Mouse (Mus musculus) limb, embryonic 12.5 days (tissue): ENCODE results near the gene Fhdc1. TPM values are rescaled to one million over a fixed set of nuclear protein-coding genes. Genes with fewer than 3 reads are reported as not detected.

Experiments used
- ATAC-seq: fragments of 200-750 bp; cut with Nextera tagmentation; 2 replicates; pipeline ENCODE4 v1.8.0; 2017; ENCODE audit warnings: low read depth, moderate TSS enrichment; ENCODE audit not compliant: insufficient number of reproducible peaks, insufficient read depth, low FRiP score, low TSS enrichment
- H3K27ac ChIP-seq: fragments of 300-500 bp; sonication (generic); 2 replicates; pipeline ENCODE4 v1.5.1; 2016; ENCODE audit warnings: mild to moderate bottlenecking, moderate library complexity
- H3K27me3 ChIP-seq: fragments of 300-500 bp; sonication (generic); 2 replicates; pipeline ENCODE4 v1.6.1; 2016; ENCODE audit warnings: mild to moderate bottlenecking, moderate library complexity
- H3K36me3 ChIP-seq: fragments of 300-500 bp; sonication (generic); 2 replicates; pipeline ENCODE4 v1.6.1; 2016; ENCODE audit warnings: mild to moderate bottlenecking, moderate library complexity
- H3K4me1 ChIP-seq: fragments of 300-500 bp; sonication (generic); replicated peaks from 2 replicates; pipeline ENCODE4 v1.6.1; 2016
- H3K4me2 ChIP-seq: fragments of 300-500 bp; sonication (generic); 2 replicates; pipeline ENCODE4 v1.6.1; 2016; ENCODE audit warnings: mild to moderate bottlenecking, moderate library complexity
- H3K4me3 ChIP-seq: fragments of 300-500 bp; sonication (generic); replicated peaks from 2 replicates; pipeline ENCODE4 v1.5.1; 2016; ENCODE audit warnings: mild to moderate bottlenecking
- H3K9ac ChIP-seq: fragments of 300-500 bp; sonication (generic); replicated peaks from 2 replicates; pipeline ENCODE4 v1.6.1; 2016; ENCODE audit warnings: mild to moderate bottlenecking, moderate library complexity
- H3K9me3 ChIP-seq: fragments of 300-500 bp; sonication (generic); 2 replicates; pipeline ENCODE4 v1.6.1; 2016; ENCODE audit warnings: mild to moderate bottlenecking, moderate library complexity
- WGBS: fragments of 180-500 bp; shearing (Covaris S2); methylation state at CpG from one replicate; pipeline ENCODE4 v1.1.7; 2016; 5-methylcytosine and 5-hydroxymethylcytosine counted together
- polyA plus RNA-seq: library from polyadenylated mRNA; unstranded; fragments of >200 nt; fragmentation: Nextera tagmentation; extraction: Ambion mirVana; gene quantifications from 2 replicates; pipeline ENCODE4 v1.2.1, GENCODE M21; 2016

The Fhdc1 gene
- polyA plus RNA-seq, 1 experiment from 2014 or later: 5.5 TPM

- Histone ChIP-seq H3K4me1 (peaks cover 31% of the 10 kb centered on the region), H3K9me3 (no peaks in the 10 kb centered on the region), H3K9ac (no peak overlapping the region), H3K27me3 (peaks cover 38% of the 10 kb centered on the region), H3K4me3 (no peak overlapping the region), H3K27ac (no peak overlapping the region), H3K4me2 (no peak overlapping the region), H3K36me3 (no peaks in the 10 kb centered on the region)
- ATAC-seq: no peak
- 80% methylated on average over 6 of the region's 6 CpGs for WGBS
Measured at GRCm38 (mm10) chr3:84474398-84474797, 5.8 kb downstream of the Fhdc1 start.

GRCm38 (mm10) chr3:84472955-84473354 is 7.3 kb downstream of the Fhdc1 start:
- Histone ChIP-seq H3K9ac (no peak overlapping the region), H3K36me3 (no peaks in the 10 kb centered on the region), H3K27me3 (peaks cover 23% of the 10 kb centered on the region), H3K9me3 (no peaks in the 10 kb centered on the region), H3K4me1 (peaks cover 25% of the 10 kb centered on the region), H3K4me2 (no peak overlapping the region), H3K27ac (no peak overlapping the region), H3K4me3 (no peak overlapping the region)
- ATAC-seq: no peak
- 49% methylated on average over 5 of the region's 5 CpGs for WGBS

GRCm38 (mm10) chr3:84472527-84472926 is 7.7 kb downstream of the Fhdc1 start:
- no peak for ATAC-seq
- Histone ChIP-seq H3K4me1 (peaks cover 25% of the 10 kb centered on the region), H3K27ac (no peak overlapping the region), H3K4me2 (no peak overlapping the region), H3K36me3 (no peaks in the 10 kb centered on the region), H3K9ac (no peak overlapping the region), H3K27me3 (peaks cover 19% of the 10 kb centered on the region), H3K9me3 (no peaks in the 10 kb centered on the region), H3K4me3 (no peak overlapping the region)
- 38% methylated on average over 3 of the region's 3 CpGs for WGBS

GRCm38 (mm10) chr3:84471146-84471545 is 9.1 kb downstream of the Fhdc1 start:
- Histone ChIP-seq H3K4me3 (no peak overlapping the region), H3K27ac (no peak overlapping the region), H3K9ac (no peak overlapping the region), H3K27me3 (peaks cover 10% of the 10 kb centered on the region; the same call in 1 of the 2 replicates), H3K4me2 (no peak overlapping the region), H3K4me1 (peaks cover 25% of the 10 kb centered on the region), H3K36me3 (no peaks in the 10 kb centered on the region), H3K9me3 (no peaks in the 10 kb centered on the region)
- 92% methylated on average over 4 of the region's 4 CpGs for WGBS
- ATAC-seq: no peak

GRCm38 (mm10) chr3:84468111-84468453 is 12.1 kb downstream of the Fhdc1 start:
- no peak for ATAC-seq
- no peak overlapping the region for H3K4me2 ChIP-seq
- 43% methylated on average over 4 of the region's 4 CpGs for WGBS

GRCm38 (mm10) chr3:84467419-84468110 is 12.7 kb downstream of the Fhdc1 start:
- Histone ChIP-seq H3K4me2 (no peak overlapping the region), H3K27me3 (no peaks in the 10 kb centered on the region), H3K4me3 (no peak overlapping the region), H3K9me3 (no peaks in the 10 kb centered on the region), H3K9ac (no peak overlapping the region), H3K36me3 (no peaks in the 10 kb centered on the region), H3K27ac (no peak overlapping the region), H3K4me1 (peaks cover 5% of the 10 kb centered on the region)
- no peak for ATAC-seq
- WGBS: 64% methylated on average over 10 of the region's 10 CpGs

More at GRCm38 (mm10) chr3:84468111-84468453, 12.1 kb downstream of the Fhdc1 start:
- no peak overlapping the region for H3K27ac ChIP-seq
- H3K27me3 ChIP-seq: no peaks in the 10 kb centered on the region
- no peaks in the 10 kb centered on the region for H3K36me3 ChIP-seq
- peaks cover 10% of the 10 kb centered on the region for H3K4me1 ChIP-seq
- H3K4me3 ChIP-seq: no peak overlapping the region
- H3K9me3 ChIP-seq: no peaks in the 10 kb centered on the region
- H3K9ac ChIP-seq: no peak overlapping the region

- Histone ChIP-seq H3K9ac (no peak overlapping the region), H3K9me3 (no peaks in the 10 kb centered on the region), H3K36me3 (no peaks in the 10 kb centered on the region), H3K4me3 (no peak overlapping the region), H3K4me1 (peaks cover 11% of the 10 kb centered on the region), H3K27me3 (no peaks in the 10 kb centered on the region), H3K27ac (no peak overlapping the region), H3K4me2 (no peak overlapping the region)
- WGBS: 77% methylated on average over 6 of the region's 6 CpGs
- no peak for ATAC-seq
Measured at GRCm38 (mm10) chr3:84465822-84466500, 14.3 kb downstream of the Fhdc1 start.

- Histone ChIP-seq H3K4me2 (no peak overlapping the region), H3K9ac (no peak overlapping the region), H3K27ac (no peak overlapping the region), H3K4me1 (peaks cover 31% of the 10 kb centered on the region), H3K36me3 (no peaks in the 10 kb centered on the region), H3K27me3 (no peaks in the 10 kb centered on the region), H3K4me3 (no peak overlapping the region), H3K9me3 (no peaks in the 10 kb centered on the region)
- peak; percentile 66; the same call in 1 of the 2 replicates for ATAC-seq
- WGBS: 30% methylated on average over 4 of the region's 4 CpGs
Measured at GRCm38 (mm10) chr3:84461687-84462086, 18.5 kb downstream of the Fhdc1 start.

GRCm38 (mm10) chr3:84460952-84461351 is 19.3 kb downstream of the Fhdc1 start:
- H3K27me3 ChIP-seq: no peaks in the 10 kb centered on the region
- H3K27ac ChIP-seq: no peak overlapping the region
- H3K4me2 ChIP-seq: no peak overlapping the region; the same call in 1 of the 2 replicates
- no peaks in the 10 kb centered on the region for H3K36me3 ChIP-seq
- 13% methylated on average over 12 of the region's 12 CpGs for WGBS
- H3K9ac ChIP-seq: no peak overlapping the region
- no peaks in the 10 kb centered on the region for H3K9me3 ChIP-seq
- H3K4me3 ChIP-seq: no peak overlapping the region
- ATAC-seq: no peak
- H3K4me1 ChIP-seq: peaks cover 31% of the 10 kb centered on the region

- Histone ChIP-seq H3K4me2 (no peak overlapping the region; the same call in 1 of the 2 replicates), H3K9me3 (no peaks in the 10 kb centered on the region), H3K27ac (no peak overlapping the region), H3K27me3 (no peaks in the 10 kb centered on the region), H3K4me3 (no peak overlapping the region), H3K36me3 (no peaks in the 10 kb centered on the region), H3K9ac (no peak overlapping the region), H3K4me1 (peaks cover 31% of the 10 kb centered on the region)
- WGBS: 18% methylated on average over 3 of the region's 3 CpGs
- ATAC-seq: no peak
Measured at GRCm38 (mm10) chr3:84460499-84460898, 19.7 kb downstream of the Fhdc1 start.

GRCm38 (mm10) chr3:84455733-84456417 is 24.4 kb downstream of the Fhdc1 start:
- no peak overlapping the region for H3K4me3 ChIP-seq
- H3K27me3 ChIP-seq: no peaks in the 10 kb centered on the region
- no peak for ATAC-seq
- H3K9me3 ChIP-seq: no peaks in the 10 kb centered on the region
- peaks cover 18% of the 10 kb centered on the region for H3K4me1 ChIP-seq
- no peaks in the 10 kb centered on the region for H3K36me3 ChIP-seq
- H3K9ac ChIP-seq: no peak overlapping the region
- H3K27ac ChIP-seq: no peak overlapping the region
- WGBS: 77% methylated on average over 12 of the region's 12 CpGs
- no peak overlapping the region for H3K4me2 ChIP-seq
